ENCODE assay signal across 14 mouse cellular contexts in the genomic region with DNA sequence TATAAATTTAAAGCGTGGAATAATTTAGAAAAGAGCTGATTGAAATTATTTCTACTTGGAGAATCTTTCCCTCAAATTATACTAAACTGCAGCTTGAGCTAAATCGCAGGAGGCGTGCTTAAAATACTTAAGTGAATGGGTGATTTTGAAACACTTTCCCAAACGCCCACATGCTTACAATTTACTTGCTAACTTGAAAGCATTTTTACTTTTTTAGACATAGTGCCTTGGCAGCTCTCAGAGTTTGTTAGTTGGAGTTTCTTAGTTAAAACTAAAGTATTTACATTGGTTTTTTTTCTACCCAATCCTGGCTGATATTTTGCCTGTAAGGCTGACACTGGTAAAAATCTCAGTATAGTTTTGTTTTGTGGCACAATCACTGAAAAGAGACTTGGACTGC.
"Had no signal": no experiment of that assay in that cellular context is flagged by ENCODE, and none has a peak within 500 bp of the region (broad histone marks: within the 10 kb centered on the region; RNA-seq: fewer than 3 reads in every experiment).

No protein-coding gene starts in this region.

- ATAC-seq: intestine, embryonic 15.5 days; midbrain, embryonic 15.5 days had no signal

- H3K4me3 ChIP-seq: intestine, embryonic 15.5 days; limb, embryonic 13.5 days; midbrain, embryonic 15.5 days; neural tube, embryonic 12.5 days; stomach, embryonic 15.5 days had no signal

- H3K4me2 ChIP-seq: intestine, embryonic 15.5 days; limb, embryonic 13.5 days; midbrain, embryonic 11.5 days; midbrain, embryonic 15.5 days; neural tube, embryonic 12.5 days; stomach, embryonic 15.5 days had no signal

- H3K9me3 ChIP-seq: intestine, embryonic 15.5 days; limb, embryonic 13.5 days; midbrain, embryonic 15.5 days; neural tube, embryonic 12.5 days; stomach, embryonic 15.5 days had no signal

- DNase-seq: kidney, adult 18-20 months; kidney, postnatal 10 days; kidney, postnatal 4 days; lung, adult 18-20 months; lung, postnatal 10 days; lung, postnatal 4 days; thymus, postnatal 4 days had no signal

- H3K4me1 ChIP-seq: intestine, embryonic 15.5 days; limb, embryonic 13.5 days; midbrain, embryonic 15.5 days; neural tube, embryonic 12.5 days; stomach, embryonic 15.5 days had no signal

- H3K36me3 ChIP-seq: intestine, embryonic 15.5 days; limb, embryonic 13.5 days; midbrain, embryonic 15.5 days; neural tube, embryonic 12.5 days; stomach, embryonic 15.5 days had no signal

- H3K27ac ChIP-seq: intestine, embryonic 15.5 days; limb, embryonic 13.5 days; liver, embryonic 14.5 days; midbrain, embryonic 15.5 days; neural tube, embryonic 12.5 days; stomach, embryonic 15.5 days had no signal

- H3K27me3 ChIP-seq: intestine, embryonic 15.5 days; limb, embryonic 13.5 days; midbrain, embryonic 15.5 days; neural tube, embryonic 12.5 days; stomach, embryonic 15.5 days had no signal

- H3K9ac ChIP-seq: intestine, embryonic 15.5 days; limb, embryonic 13.5 days; liver, embryonic 14.5 days; midbrain, embryonic 15.5 days; neural tube, embryonic 12.5 days; stomach, embryonic 15.5 days had no signal
